Mouse (Mus musculus): Measurements from ENCODE around the gene Crk.

- TF ChIP-seq CTCF (IDR thresholded peaks at IDR 0.05; ENCODE audit: borderline replicate concordance, control insufficient read depth, extremely low read depth, insufficient read depth, low read length, poor library complexity) (no peak), POLR2A (IDR thresholded peaks at IDR 0.05; ENCODE audit: control insufficient read depth, extremely low read depth, insufficient read depth, low read length, poor library complexity) (no peak)
Observed at GRCm38 (mm10) chr11:75751082-75751481, 72.0 kb downstream of the Crk start.

All from thymus, adult 2 months (tissue).